Mouse (Mus musculus) right cerebral cortex, postnatal 36 days (tissue): ENCODE results near the gene Eif3d.
A peak's percentile ranks its signal among the peaks of the same experiment; 100 is the strongest.

Experiments used
- DNase-seq, 2 experiments: peaks; one replicate each; pipeline ENCODE4 v3.0.0; 2022; ENCODE audit warnings: low spot score in 2 of 2, mixed read lengths in 1 of 2

The Eif3d gene

GRCm38 (mm10) chr15:77919441-77919840, 51.2 kb downstream of the Eif3d start:
- DNase-seq = no peak

DNA sequence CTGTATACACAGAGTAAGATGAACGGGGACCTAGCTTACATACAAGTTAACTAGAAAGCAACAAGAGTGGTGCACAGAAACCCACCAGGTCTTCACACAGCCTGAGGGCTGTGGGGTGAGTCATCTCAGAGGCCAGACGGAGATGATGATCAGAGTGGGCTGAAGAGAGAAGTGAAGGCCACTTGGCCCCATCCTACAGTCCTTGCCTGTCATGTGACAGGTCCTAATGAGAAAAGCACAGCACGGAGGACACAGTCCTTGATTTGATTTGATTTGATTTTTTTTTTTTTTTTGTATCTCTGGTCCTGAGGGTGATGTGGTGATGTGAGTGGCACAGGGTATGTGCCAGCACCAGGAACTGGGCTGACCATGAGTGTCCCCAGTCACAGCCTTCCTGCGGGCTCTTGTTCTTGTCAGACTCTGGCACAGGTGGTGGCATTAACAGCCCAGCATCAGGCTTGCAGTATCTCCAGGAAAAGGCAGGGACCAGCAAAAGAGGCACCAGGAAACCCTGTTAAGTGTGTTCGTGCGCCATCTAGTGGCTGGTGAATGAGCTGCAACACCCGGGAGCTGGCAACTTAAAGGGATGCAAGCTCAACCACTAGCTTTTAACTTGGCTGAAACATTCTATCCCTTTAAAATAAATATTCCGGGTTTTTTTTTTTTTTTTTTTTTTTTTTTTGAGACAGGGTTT, 53.6 kb downstream of the Eif3d start:
- DNase-seq = peak; percentile 86 to 87

- no peak for DNase-seq
Measured at GRCm38 (mm10) chr15:77915287-77915686, 55.3 kb downstream of the Eif3d start.

- DNase-seq = no peak
Measured at GRCm38 (mm10) chr15:77914507-77914906, 56.1 kb downstream of the Eif3d start.

DNA sequence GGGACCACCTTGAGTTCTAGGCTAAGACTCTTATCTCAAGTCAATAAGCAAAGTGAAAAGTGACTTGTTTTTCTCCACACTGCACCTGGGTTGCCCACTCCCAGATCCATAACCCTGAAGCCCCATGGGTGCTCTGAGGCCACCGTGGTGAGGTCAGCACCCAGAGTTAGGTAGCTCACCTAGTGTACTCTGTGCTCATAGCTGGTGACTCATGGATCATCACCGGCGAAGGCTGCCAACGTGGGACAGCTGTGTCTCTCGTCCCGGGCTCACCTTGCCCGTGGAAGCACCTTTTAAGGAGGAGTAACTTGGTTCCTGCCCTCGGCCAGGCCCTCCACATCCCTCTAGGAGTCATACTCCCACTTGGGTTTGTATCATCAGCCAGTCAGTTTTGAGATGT, 57.6 kb downstream of the Eif3d start:
- no peak for DNase-seq

DNA sequence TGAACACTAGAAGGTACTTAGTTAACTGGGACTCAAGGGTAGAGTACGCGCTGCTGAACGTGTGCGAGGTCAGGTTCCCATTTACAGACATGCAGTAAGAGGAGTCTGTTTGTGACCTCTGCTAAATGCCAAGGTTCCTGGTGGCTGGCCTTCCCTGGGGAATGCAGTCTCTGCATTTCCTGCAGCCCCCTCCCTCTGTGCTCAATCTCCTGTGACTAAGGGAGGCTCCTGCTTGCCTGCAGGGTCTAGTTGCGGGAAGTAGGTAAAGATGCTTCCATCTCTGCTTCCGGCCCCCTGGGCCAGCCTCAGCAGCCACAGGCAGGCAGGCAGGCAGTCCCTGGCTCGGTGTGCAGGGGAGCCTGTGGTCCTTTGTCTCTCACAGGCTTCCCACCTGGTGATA, 58.0 kb downstream of the Eif3d start:
- DNase-seq = no peak

DNA sequence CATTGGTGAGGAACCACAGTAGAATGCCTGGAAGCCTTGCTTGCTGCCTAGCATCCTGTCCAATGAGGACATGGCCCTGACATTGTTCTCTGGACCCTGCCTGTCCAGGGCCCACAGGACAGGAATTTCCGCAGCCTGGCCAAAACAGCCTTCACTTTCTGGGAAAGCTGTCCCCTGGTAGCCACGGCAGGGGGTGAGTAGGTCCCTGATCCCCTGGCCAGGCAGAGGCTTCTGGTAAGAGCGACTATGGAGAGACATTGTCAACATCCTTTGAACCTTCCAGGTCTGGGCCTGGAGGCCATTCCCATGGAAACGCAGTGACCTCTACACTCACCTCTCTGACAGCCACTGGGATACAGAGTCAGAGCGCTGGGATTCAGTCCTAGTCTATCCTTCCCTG, 58.6 kb downstream of the Eif3d start:
- no peak for DNase-seq

- DNase-seq = no peak
Measured at GRCm38 (mm10) chr15:77911065-77911464, 59.5 kb downstream of the Eif3d start.
